Mouse (Mus musculus) forebrain, embryonic 16.5 days (tissue): ENCODE data around the gene Cit. TPM values are rescaled to one million over a fixed set of nuclear protein-coding genes. Genes with fewer than 3 reads are reported as not detected.

Experiments used
- ATAC-seq: fragments of 200-750 bp; cut with Nextera tagmentation; 2 replicates; pipeline ENCODE4 v1.8.0; 2017; ENCODE audit warnings: mild to moderate bottlenecking, moderate library complexity
- H3K27ac ChIP-seq: fragments of 300-500 bp; sonication (generic); 2 replicates; pipeline ENCODE4 v1.5.1; 2014; ENCODE audit warnings: low read length, control low read depth
- H3K27me3 ChIP-seq: fragments of 300-500 bp; sonication (generic); replicated peaks from 2 replicates; pipeline ENCODE4 v1.6.1; 2014; ENCODE audit warnings: low read length; ENCODE audit not compliant: control insufficient read depth, insufficient read depth
- H3K36me3 ChIP-seq: fragments of 300-500 bp; sonication (generic); 2 replicates; pipeline ENCODE4 v1.6.1; 2014; ENCODE audit not compliant: control insufficient read depth, insufficient read depth
- H3K4me1 ChIP-seq: fragments of 300-500 bp; sonication (generic); replicated peaks from 2 replicates; pipeline ENCODE4 v1.6.1; 2014; ENCODE audit warnings: low read length; ENCODE audit not compliant: control insufficient read depth, insufficient read depth
- H3K4me2 ChIP-seq: fragments of 300-500 bp; sonication (generic); 2 replicates; pipeline ENCODE4 v1.6.1; 2014; ENCODE audit warnings: mild to moderate bottlenecking, low read length, control low read depth
- H3K4me3 ChIP-seq: fragments of 300-500 bp; sonication (generic); replicated peaks from 2 replicates; pipeline ENCODE4 v1.5.1; 2014; ENCODE audit warnings: mild to moderate bottlenecking, low read length, control low read depth
- H3K9ac ChIP-seq: fragments of 300-500 bp; sonication (generic); replicated peaks from 2 replicates; pipeline ENCODE4 v1.6.1; 2014; ENCODE audit warnings: low read depth, low read length, control low read depth
- H3K9me3 ChIP-seq: fragments of 300-500 bp; sonication (generic); 2 replicates; pipeline ENCODE4 v1.6.1; 2016; ENCODE audit warnings: low read length; ENCODE audit not compliant: control insufficient read depth
- WGBS: fragments of 180-500 bp; shearing (Covaris S2); extraction: QIAGEN DNeasy Blood & Tissue Kit; methylation state at CpG from one replicate; pipeline ENCODE4 v1.1.7; 2014; 5-methylcytosine and 5-hydroxymethylcytosine counted together
- polyA plus RNA-seq: library from polyadenylated mRNA; unstranded; fragments of >200 nt; fragmentation: Nextera tagmentation; extraction: Ambion mirVana; gene quantifications from 2 replicates; pipeline ENCODE4 v1.2.1, GENCODE M21; 2015

Cit gene
- polyA plus RNA-seq, 1 experiment from 2014 or later: 21.0 TPM

DNA sequence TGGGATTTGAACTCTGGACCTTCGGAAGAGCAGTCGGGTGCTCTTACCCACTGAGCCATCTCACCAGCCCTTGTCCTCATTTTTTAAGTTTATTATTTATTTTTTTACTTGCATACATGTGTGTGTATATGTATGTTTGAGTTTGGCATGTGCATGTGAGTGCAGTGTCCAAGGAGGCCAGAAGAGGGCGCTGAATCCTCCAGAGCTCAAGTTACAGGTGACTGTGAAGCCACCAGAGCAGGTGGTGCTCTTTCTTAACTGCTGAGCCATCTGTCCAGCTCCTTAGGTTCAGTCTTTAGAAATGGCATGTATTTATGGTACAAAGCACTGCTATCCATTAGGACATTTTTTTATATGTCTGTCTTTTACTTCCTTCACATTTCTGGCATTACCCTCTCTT is 97.3 kb downstream of the Cit start:
- Histone ChIP-seq H3K4me2 (no peak overlapping the region), H3K27ac (no peak overlapping the region), H3K27me3 (no peaks in the 10 kb centered on the region), H3K4me3 (no peak overlapping the region), H3K36me3 (peaks cover 8% of the 10 kb centered on the region), H3K4me1 (no peaks in the 10 kb centered on the region), H3K9ac (no peak overlapping the region), H3K9me3 (no peaks in the 10 kb centered on the region)
- no peak for ATAC-seq
- WGBS: 90% methylated on average over 3 of the region's 3 CpGs

DNA sequence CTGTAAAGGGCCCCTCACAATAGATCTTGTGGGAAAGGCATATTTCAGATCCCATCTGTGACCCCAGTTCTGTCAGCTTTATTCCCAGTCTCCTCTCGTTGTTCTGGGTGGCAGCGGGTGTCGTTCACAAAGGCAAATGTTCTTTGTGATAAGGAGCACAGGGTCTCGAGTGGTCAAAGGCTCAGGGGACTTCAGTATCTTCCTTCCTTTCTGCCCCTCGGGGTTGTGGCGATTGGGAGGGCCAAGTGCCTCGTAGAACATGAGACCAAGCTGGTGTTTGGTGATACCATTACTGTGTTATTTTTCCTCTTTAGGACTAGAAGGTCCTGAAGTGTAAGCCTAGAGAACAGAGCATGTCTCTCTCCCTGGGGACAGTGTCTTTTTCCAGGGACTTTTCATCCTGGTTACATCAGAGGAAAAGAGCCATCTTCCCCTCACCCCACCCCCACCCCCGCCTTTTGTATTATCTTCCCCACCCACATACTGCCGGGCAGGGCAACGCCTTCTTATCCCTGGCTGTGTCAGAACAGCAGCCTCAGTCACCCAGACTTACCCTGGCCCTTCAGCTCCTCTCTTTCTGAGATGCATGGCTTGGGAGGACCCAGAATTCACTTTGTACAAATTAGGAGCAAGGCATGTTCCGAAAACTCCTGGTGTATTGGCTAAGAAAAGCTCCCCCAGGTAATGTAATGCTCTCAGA is 99.9 kb downstream of the Cit start:
- Histone ChIP-seq H3K4me2 (no peak overlapping the region), H3K27ac (no peak overlapping the region), H3K36me3 (peaks cover 4% of the 10 kb centered on the region), H3K27me3 (no peaks in the 10 kb centered on the region), H3K4me1 (no peaks in the 10 kb centered on the region), H3K4me3 (no peak overlapping the region), H3K9me3 (no peaks in the 10 kb centered on the region), H3K9ac (no peak overlapping the region)
- no peak for ATAC-seq
- WGBS: 66% methylated on average over 11 of the region's 11 CpGs

DNA sequence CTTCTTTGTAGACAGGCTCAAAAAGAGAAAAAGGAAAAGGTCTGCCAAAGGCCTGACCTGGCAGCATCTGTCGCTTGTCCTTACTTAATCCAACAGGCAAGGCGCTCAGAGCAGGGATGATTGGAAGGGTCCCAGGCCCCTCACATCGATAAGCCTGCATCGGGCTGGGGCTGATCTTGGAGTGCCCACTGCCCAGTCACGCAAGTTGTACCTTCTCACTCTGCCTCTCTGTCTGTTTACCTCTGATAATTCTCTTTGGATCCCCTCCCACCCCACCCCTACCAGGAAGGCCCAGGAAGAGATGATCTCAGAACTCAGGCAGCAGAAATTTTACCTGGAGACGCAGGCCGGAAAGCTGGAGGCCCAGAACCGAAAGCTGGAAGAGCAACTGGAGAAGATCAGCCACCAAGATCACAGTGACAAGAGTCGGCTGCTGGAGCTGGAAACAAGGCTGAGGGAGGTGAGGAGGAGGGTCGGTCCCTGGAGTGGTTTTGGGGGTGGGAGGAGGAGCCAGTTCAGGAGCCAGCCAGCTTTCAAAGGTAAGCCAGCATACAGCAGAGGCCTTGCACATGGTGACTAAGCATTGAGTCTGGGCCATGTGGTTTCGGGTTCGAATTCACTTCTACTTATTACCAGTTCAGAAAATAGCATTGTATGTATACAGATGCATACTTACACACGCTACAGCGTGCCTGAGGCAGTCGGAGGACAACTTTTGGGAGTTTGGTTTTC is 102.7 kb downstream of the Cit start:
- no peak overlapping the region for H3K4me3 ChIP-seq
- ATAC-seq: no peak
- no peaks in the 10 kb centered on the region for H3K9me3 ChIP-seq
- H3K27me3 ChIP-seq: no peaks in the 10 kb centered on the region
- H3K36me3 ChIP-seq: peaks cover 9% of the 10 kb centered on the region
- no peak overlapping the region for H3K4me2 ChIP-seq
- no peak overlapping the region for H3K27ac ChIP-seq
- no peak overlapping the region for H3K9ac ChIP-seq
- no peaks in the 10 kb centered on the region for H3K4me1 ChIP-seq
- 94% methylated on average over 15 of the region's 15 CpGs for whole genome bisulfite sequencing

DNA sequence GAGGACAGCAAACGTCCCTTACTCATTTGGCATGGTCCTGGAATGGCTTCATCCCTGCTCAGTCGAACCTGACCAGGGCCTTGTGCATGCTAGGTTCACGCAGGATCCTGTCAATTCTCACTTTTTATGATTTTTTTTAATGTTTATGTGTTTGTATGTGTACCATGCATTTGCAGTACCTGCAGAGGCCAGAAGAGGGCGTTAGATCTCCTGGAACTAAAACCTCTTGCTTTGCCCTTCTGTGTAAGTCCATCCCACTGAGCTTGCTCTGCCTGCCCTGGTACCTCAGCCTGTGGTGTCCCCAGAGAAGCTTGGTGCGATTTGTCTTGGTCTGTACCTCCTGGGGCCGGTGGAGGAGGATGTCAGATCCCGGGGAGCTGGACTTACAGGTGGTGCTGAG is 105.9 kb downstream of the Cit start:
- no peak for ATAC-seq
- WGBS: 87% methylated on average over 7 of the region's 7 CpGs

DNA sequence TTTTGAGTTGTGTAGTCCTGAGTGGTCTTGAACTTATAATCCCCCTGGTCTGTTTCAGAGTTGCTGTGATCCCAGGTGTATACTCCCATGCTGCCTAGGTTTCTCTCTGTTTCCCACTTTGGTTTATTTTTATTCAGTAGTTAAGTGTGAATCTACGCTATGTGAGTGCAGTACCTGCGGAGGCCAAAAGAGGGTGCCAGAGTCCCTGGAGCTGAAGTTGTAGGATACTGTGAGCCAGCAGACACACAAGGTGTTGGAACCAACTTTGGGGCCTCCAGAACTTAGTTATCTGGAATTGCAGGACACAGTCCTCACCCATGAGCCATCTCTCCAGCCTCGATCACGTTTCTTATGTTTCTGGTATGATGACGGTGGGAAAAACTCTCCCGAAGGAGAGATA is 108.1 kb downstream of the Cit start:
- Histone ChIP-seq H3K27ac (no peak overlapping the region), H3K36me3 (peaks cover 11% of the 10 kb centered on the region), H3K4me1 (no peaks in the 10 kb centered on the region), H3K9ac (no peak overlapping the region), H3K4me2 (no peak overlapping the region), H3K4me3 (no peak overlapping the region), H3K27me3 (no peaks in the 10 kb centered on the region), H3K9me3 (no peaks in the 10 kb centered on the region)
- over 99% methylated on average over 6 of the region's 6 CpGs for whole genome bisulfite sequencing
- ATAC-seq: no peak

More for the DNA sequence above, 105.9 kb downstream of the Cit start:
- Histone ChIP-seq H3K9me3 (no peaks in the 10 kb centered on the region), H3K27ac (no peak overlapping the region), H3K27me3 (no peaks in the 10 kb centered on the region), H3K4me1 (no peaks in the 10 kb centered on the region), H3K4me3 (no peak overlapping the region), H3K9ac (no peak overlapping the region), H3K36me3 (peaks cover 11% of the 10 kb centered on the region), H3K4me2 (no peak overlapping the region)

DNA sequence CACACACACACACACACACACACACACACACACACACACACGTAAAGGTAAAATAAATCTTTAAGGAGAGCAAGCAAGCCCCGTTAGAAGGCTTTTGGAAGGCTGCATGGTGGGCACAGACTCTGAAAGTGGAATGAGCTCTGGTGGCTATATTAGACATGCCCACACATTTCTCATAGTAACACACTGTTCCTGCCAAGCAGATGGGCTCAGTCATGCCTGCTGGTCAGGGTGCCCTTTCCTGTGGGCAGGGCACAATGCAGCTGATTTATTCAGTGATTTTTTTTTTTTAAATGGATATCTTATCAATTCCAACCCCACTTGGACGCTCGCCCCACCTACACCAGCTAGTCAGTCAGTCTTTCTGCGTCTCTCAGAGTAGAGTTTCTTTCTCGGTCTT is 109.0 kb downstream of the Cit start:
- Histone ChIP-seq H3K9me3 (no peaks in the 10 kb centered on the region), H3K4me2 (no peak overlapping the region), H3K9ac (no peak overlapping the region), H3K36me3 (peaks cover 11% of the 10 kb centered on the region), H3K27me3 (no peaks in the 10 kb centered on the region), H3K27ac (no peak overlapping the region), H3K4me3 (no peak overlapping the region), H3K4me1 (no peaks in the 10 kb centered on the region)
- 94% methylated on average over 6 of the region's 6 CpGs for WGBS
- ATAC-seq: no peak

DNA sequence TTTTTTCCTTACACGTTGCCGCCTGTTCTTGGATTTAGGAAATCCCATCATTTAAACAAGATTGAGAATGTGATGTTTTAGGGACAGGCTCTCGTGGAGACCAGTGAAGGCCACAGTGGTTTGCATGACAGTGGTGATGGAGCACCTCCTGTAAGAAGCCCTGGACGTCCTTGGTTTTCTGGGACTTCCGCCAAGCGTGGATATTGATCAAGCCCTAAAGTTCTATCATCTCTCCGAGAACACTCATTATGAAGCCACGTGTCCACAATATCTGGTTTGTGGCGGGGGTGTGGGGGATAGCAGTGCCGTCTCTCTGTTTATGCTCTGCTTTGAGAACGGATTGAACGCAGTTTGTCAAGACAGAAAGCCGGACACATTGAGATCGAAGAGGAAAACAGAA is 109.5 kb downstream of the Cit start:
- Histone ChIP-seq H3K27ac (no peak overlapping the region), H3K9ac (no peak overlapping the region), H3K9me3 (no peaks in the 10 kb centered on the region), H3K4me1 (no peaks in the 10 kb centered on the region), H3K27me3 (no peaks in the 10 kb centered on the region), H3K4me3 (no peak overlapping the region), H3K36me3 (peaks cover 11% of the 10 kb centered on the region), H3K4me2 (no peak overlapping the region)
- no peak for ATAC-seq
- WGBS: 94% methylated on average over 14 of the region's 14 CpGs

DNA sequence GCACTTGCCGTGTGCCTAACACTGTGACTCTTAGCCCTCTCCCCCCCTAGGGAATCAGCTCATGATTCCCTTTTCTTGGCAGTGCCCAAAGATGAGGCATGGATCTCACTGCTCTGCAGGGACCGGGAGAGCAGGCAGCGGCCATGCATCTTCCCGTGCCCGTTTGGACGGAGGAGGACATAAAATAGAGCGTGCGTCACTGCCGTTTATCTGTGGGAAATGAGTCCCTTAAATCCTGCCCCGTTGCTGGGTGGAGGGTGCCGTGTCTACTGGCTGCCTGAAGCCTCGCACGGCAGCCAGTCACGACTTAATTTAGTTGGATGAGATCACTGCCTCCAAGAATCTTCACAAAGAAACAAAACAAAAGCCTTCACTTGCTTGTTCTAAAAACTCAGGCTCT is 110.1 kb downstream of the Cit start:
- H3K27me3 ChIP-seq: no peaks in the 10 kb centered on the region
- H3K27ac ChIP-seq: no peak overlapping the region
- no peak for ATAC-seq
- H3K9ac ChIP-seq: no peak overlapping the region
- H3K9me3 ChIP-seq: no peaks in the 10 kb centered on the region
- H3K36me3 ChIP-seq: peaks cover 11% of the 10 kb centered on the region
- no peak overlapping the region for H3K4me2 ChIP-seq
- no peak overlapping the region for H3K4me3 ChIP-seq
- WGBS: 84% methylated on average over 14 of the region's 14 CpGs
- no peaks in the 10 kb centered on the region for H3K4me1 ChIP-seq

DNA sequence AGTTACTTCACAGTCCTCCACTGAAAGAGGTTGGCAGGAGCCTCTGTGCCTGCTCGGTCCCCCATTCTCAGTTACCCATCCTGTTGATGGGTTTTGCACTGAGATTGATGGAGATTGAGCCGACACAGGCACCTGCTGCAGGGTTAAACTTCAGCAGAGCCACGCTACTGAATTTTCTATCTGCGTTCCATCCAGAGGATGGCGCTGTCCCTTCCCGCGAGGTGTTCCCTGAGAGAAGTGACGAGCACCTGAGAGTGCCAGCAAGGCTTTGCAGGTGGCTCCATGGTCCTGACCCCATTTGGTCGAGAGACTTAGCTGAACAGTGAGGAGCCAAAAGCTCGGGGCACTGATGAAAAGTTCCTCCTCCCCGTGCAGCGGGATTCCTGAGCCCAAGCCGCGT is 111.0 kb downstream of the Cit start:
- no peaks in the 10 kb centered on the region for H3K27me3 ChIP-seq
- H3K36me3 ChIP-seq: peaks cover 11% of the 10 kb centered on the region
- no peaks in the 10 kb centered on the region for H3K4me1 ChIP-seq
- no peak overlapping the region for H3K4me2 ChIP-seq
- H3K4me3 ChIP-seq: no peak overlapping the region
- no peak for ATAC-seq
- H3K27ac ChIP-seq: no peak overlapping the region
- H3K9me3 ChIP-seq: no peaks in the 10 kb centered on the region
- WGBS: 96% methylated on average over 14 of the region's 14 CpGs
- no peak overlapping the region for H3K9ac ChIP-seq
